In the genomic region with DNA sequence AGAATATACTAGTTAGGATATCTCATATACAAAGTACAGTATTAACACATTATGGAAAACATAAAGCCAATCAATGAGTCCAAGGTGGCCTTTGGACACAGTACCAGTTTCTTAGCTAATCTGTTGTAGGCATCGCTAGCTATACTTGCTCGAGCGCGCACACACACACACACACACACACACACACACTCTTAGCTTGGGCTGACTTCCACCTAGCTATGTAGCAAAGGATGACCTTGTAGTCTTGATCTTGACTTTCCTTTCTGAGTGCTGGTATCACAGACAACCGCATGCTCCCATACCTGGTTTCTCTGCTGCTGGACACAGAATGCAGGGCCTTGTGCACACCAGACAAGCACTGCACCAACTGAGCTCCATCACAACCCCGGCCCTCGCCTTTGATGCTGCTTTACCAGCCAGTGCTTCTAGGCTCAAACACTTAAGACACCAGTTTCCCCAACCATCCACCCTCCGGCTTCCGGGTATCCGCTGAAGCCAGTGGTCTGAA, we compare ENCODE assay signal across 23 mouse cellular contexts.
"Had no signal": no experiment of that assay in that cellular context is flagged by ENCODE, and none has a peak within 500 bp of the region (broad histone marks: within the 10 kb centered on the region; RNA-seq: fewer than 3 reads in every experiment).

No protein-coding gene starts in this region.

- H3K27me3 ChIP-seq: heart, embryonic 13.5 days; heart, embryonic 15.5 days; hindbrain, embryonic 13.5 days; hindbrain, embryonic 15.5 days; kidney, embryonic 15.5 days; limb, embryonic 12.5 days; liver, embryonic 13.5 days; liver, embryonic 15.5 days had no signal

- ATAC-seq: hindbrain, postnatal 0 days; intestine, embryonic 16.5 days had no signal

- H3K27ac ChIP-seq: heart, embryonic 13.5 days; heart, embryonic 15.5 days; hindbrain, embryonic 13.5 days; hindbrain, embryonic 15.5 days; hindbrain, postnatal 0 days; kidney, embryonic 15.5 days; kidney, postnatal 0 days; limb, embryonic 10.5 days; limb, embryonic 12.5 days; liver, embryonic 13.5 days; liver, embryonic 15.5 days had no signal

- H3K4me3 ChIP-seq: heart, embryonic 13.5 days; heart, embryonic 15.5 days; hindbrain, embryonic 13.5 days; hindbrain, embryonic 15.5 days; kidney, embryonic 15.5 days; limb, embryonic 10.5 days; limb, embryonic 12.5 days; liver, embryonic 13.5 days; liver, embryonic 15.5 days had no signal

- H3K4me1 ChIP-seq: hindbrain, embryonic 13.5 days; hindbrain, embryonic 15.5 days; kidney, embryonic 15.5 days; limb, embryonic 10.5 days; limb, embryonic 12.5 days had no signal

- H3K36me3 ChIP-seq: heart, embryonic 13.5 days; heart, embryonic 15.5 days; hindbrain, embryonic 13.5 days; hindbrain, embryonic 15.5 days; kidney, embryonic 15.5 days; limb, embryonic 10.5 days; limb, embryonic 12.5 days; liver, embryonic 13.5 days; liver, embryonic 15.5 days had no signal

- H3K9me3 ChIP-seq: heart, embryonic 13.5 days; heart, embryonic 15.5 days; hindbrain, embryonic 13.5 days; hindbrain, embryonic 15.5 days; kidney, embryonic 15.5 days; limb, embryonic 10.5 days; limb, embryonic 12.5 days; liver, embryonic 13.5 days; liver, embryonic 15.5 days had no signal

- DNase-seq: gastrocnemius, postnatal 14 days; gastrocnemius, postnatal 36 days; heart, adult 18-20 months; kidney, adult 11 months; kidney, adult 2 months; kidney, adult 9 months; kidney, postnatal 14 days; kidney, postnatal 36 days; layer of hippocampus, adult 9-11 months; layer of hippocampus, postnatal 36 days; liver; liver, embryonic 13.5 days had no signal
